Mouse (Mus musculus) ovary, postnatal 10 days (tissue): ENCODE data around the gene Gm28047.
A peak's percentile ranks its signal among the peaks of the same experiment; 100 is the strongest.

ENCODE experiments used
- DNase-seq: peaks from one replicate; pipeline ENCODE4 v3.0.0; 2022; ENCODE audit warnings: low spot score

The Gm28047 gene

GRCm38 (mm10) chr15:102546677-102547427 lies 78.0 kb downstream of the Gm28047 start:
- no peak for DNase-seq

- DNase-seq, result no peak
Observed at GRCm38 (mm10) chr15:102546246-102546645, 78.6 kb downstream of the Gm28047 start.

- DNase-seq, result no peak
Observed at GRCm38 (mm10) chr15:102544801-102545200, 80.1 kb downstream of the Gm28047 start.

GRCm38 (mm10) chr15:102533926-102534325 lies 90.9 kb downstream of the Gm28047 start:
- no peak for DNase-seq

GRCm38 (mm10) chr15:102532106-102532900 lies 92.6 kb downstream of the Gm28047 start:
- no peak for DNase-seq

GRCm38 (mm10) chr15:102531586-102531985 lies 93.3 kb downstream of the Gm28047 start:
- no peak for DNase-seq

GRCm38 (mm10) chr15:102530566-102530965 lies 94.3 kb downstream of the Gm28047 start:
- DNase-seq, result no peak

GRCm38 (mm10) chr15:102528396-102528795 lies 96.5 kb downstream of the Gm28047 start:
- DNase-seq, result no peak

- DNase-seq, result no peak
Observed at GRCm38 (mm10) chr15:102527936-102528335, 96.9 kb downstream of the Gm28047 start.

GRCm38 (mm10) chr15:102526111-102527002 lies 98.5 kb downstream of the Gm28047 start:
- no peak for DNase-seq

GRCm38 (mm10) chr15:102524892-102525485 lies 99.9 kb downstream of the Gm28047 start, which contains the start of gene Npff:
Npff (minus strand) TSS chr15:102524942.
- DNase-seq, result no peak

GRCm38 (mm10) chr15:102521480-102521879 lies 103.4 kb downstream of the Gm28047 start:
- DNase-seq, result no peak

- no peak for DNase-seq
Observed at GRCm38 (mm10) chr15:102520416-102520815, 104.5 kb downstream of the Gm28047 start.

GRCm38 (mm10) chr15:102519211-102520141 lies 105.4 kb downstream of the Gm28047 start:
- DNase-seq, result no peak

GRCm38 (mm10) chr15:102518859-102519201 lies 106.0 kb downstream of the Gm28047 start:
- no peak for DNase-seq

- peak; percentile 90 for DNase-seq
Observed at GRCm38 (mm10) chr15:102517976-102518858, 106.7 kb downstream of the Gm28047 start, which contains the start of gene Tarbp2. Tarbp2 (plus strand) TSS chr15:102518192.

- no peak for DNase-seq
Observed at GRCm38 (mm10) chr15:102517631-102517975, 107.3 kb downstream of the Gm28047 start.

- peak; percentile 66 for DNase-seq
Observed at GRCm38 (mm10) chr15:102516728-102517404, 108.0 kb downstream of the Gm28047 start, which contains the start of gene Map3k12. Map3k12 (minus strand) TSS chr15:102517064.

GRCm38 (mm10) chr15:102516293-102516692 lies 108.6 kb downstream of the Gm28047 start:
- no peak for DNase-seq
